Mouse (Mus musculus) bone marrow macrophage, adult 2 months (primary cell): Measurements from ENCODE around the gene Optc.

ENCODE experiments used
- CTCF ChIP-seq: IDR thresholded peaks from 2 replicates; pipeline ENCODE4 v1.5.1; 2012; ENCODE audit warnings: low read depth, mild to moderate bottlenecking, low read length, moderate library complexity
- POLR2A ChIP-seq: IDR thresholded peaks from 2 replicates; pipeline ENCODE4 v1.6.1; 2012; ENCODE audit warnings: mild to moderate bottlenecking, low read depth, low read length, borderline replicate concordance

- TF ChIP-seq CTCF (no peak), POLR2A (no peak)
Measured at GRCm38 (mm10) chr1:133876936-133877335, 30.9 kb downstream of the Optc start.
